Mouse (Mus musculus): ENCODE data around the gene Raet1e. TPM values are rescaled to one million over a fixed set of nuclear protein-coding genes. Genes with fewer than 3 reads are reported as not detected.
A peak's percentile ranks its signal among the peaks of the same experiment; 100 is the strongest.
"Not testable (repeated sequence)": the region's sequence is repeated elsewhere in the genome, so short reads cannot be mapped to it uniquely, and the experiment has no call there.

Raet1e gene
- polyA plus RNA-seq, 1 experiment from 2014 or later = 3.5 TPM

DNA sequence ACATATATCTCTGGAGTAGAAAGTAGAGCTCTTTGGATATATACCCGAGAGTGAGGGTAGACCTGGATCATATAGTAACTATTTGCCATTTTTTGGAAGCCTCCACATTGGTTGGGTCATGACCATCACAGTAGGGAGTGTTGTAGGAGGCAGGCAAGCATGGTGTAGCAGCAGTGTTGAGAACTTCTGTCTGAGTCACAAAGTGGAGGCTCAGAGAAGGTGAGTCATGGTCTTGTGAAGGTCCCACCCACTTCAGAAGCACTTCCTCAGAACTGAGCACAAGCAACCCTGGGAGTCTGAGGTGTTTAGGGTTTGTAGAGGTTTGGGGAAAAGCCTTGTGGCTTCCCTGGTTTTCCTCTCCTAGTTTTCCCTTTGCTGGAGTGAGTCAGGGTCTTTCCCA lies 199.0 kb downstream of the Raet1e start:
- not testable (repeated sequence) for H3K9me3 ChIP-seq; ATAC-seq (ENCODE audit: extremely low read depth, insufficient number of reproducible peaks, low FRiP score, low TSS enrichment); H3K27ac ChIP-seq (replicated peaks); H3K4me1 ChIP-seq; H3K4me3 ChIP-seq; H3K9ac ChIP-seq; H3K36me3 ChIP-seq; H3K27me3 ChIP-seq (replicated peaks); H3K4me2 ChIP-seq
- 64% methylated on average over 1 of the region's 1 CpGs for WGBS

DNA sequence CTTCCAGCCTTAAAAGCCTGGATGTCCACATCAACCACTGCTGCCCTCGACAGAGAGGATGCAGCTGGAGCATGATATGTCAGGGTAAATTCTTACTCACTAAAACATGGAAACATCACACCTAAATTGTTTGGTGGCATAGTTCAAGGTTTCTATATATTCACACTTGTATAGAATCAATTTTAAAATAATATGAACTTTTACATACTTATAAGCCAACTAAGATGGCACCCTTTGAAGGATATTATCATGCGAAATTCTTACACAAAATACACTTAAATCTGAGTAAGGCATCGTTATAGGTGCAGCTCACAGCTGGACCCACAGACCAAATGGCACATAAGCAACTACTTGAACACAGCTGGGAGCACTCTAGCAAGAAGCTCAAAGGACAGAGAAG lies 201.9 kb downstream of the Raet1e start, which contains the start of gene Raet1d:
TSS of gene Raet1d (plus strand) at position 301 of the 400 bp plus-strand sequence.
- H3K36me3 ChIP-seq; H3K9ac ChIP-seq; ATAC-seq (ENCODE audit: extremely low read depth, insufficient number of reproducible peaks, low FRiP score, low TSS enrichment); H3K27ac ChIP-seq (replicated peaks); H3K9me3 ChIP-seq; H3K27me3 ChIP-seq (replicated peaks); H3K4me1 ChIP-seq: not testable (repeated sequence)
- Histone ChIP-seq H3K4me3 (peak within 1 kb of the TSS; percentile 39), H3K4me2 (peak within 1 kb of the TSS; percentile 59)
- WGBS = 75% methylated on average over 3 of the region's 3 CpGs

DNA sequence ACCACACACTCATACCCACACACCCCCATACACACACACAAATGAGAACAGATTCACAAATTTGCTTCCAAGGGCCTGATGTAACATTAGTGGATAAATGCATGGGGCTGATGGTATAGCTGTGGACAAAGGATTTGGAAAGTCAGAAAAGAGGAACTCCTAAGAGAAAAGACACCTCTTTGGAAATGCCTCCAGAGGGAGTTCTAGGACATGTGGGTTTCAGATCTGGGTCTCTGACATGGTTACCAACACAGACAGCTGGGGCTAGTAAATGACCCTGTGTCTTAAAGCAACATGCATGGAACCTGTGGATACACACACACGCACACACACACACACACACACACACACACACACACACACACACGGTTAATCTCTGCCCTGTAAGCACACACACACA lies 202.6 kb downstream of the Raet1e start:
- 100% methylated on average over 1 of the region's 2 CpGs for WGBS
- H3K27ac ChIP-seq (replicated peaks); H3K4me2 ChIP-seq; H3K9ac ChIP-seq; H3K27me3 ChIP-seq (replicated peaks); ATAC-seq (ENCODE audit: extremely low read depth, insufficient number of reproducible peaks, low FRiP score, low TSS enrichment); H3K4me3 ChIP-seq; H3K4me1 ChIP-seq; H3K36me3 ChIP-seq; H3K9me3 ChIP-seq: not testable (repeated sequence)

DNA sequence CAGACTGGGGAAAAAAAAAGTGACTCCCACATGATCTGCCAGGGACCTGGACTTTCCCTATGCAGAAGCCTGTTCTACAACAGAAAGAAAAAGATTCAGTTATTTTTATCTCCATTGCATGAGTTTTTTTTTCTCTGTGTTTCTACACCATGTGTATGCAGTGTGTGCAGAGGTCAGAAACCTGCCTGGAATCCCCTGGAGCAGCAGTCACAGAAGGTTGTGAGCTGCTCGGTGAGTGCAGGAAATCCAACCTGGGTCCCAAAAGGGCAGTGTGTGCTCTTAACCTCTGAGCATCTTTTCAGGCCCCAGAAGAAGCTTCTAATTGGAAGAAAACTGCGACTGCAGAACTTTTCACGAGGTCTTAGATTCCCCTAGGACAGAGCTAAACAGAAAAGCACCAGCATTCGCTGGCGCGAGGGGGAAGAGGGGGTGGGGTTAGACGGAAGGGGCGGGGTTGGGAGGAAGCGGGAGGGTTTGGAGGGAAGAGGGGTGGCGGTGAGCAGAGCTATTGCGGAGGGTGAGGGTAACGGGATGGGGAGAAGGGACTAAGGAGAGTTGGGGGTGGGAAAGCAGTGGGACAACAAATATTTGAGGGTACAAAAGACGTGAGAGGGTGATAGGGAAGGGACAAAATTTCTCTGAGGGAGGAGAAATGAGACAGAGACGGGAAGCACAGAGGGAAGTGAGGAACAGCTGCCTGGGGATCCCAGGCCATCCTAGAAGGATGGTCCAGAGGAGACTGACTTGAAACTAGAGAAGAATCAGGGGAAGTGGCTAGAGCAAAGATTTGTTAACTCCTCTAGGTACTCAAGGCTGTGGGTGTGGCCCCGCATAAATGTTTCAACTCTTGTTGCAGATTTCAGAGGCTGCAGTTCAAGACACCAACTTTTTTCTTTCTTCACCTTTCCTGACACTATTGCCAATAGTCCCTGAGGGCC lies 203.3 kb downstream of the Raet1e start:
- ATAC-seq (ENCODE audit: extremely low read depth, insufficient number of reproducible peaks, low FRiP score, low TSS enrichment) = peak; percentile 61; the same call in 1 of the 2 replicates
- H3K9ac ChIP-seq; H3K9me3 ChIP-seq; H3K36me3 ChIP-seq; H3K27ac ChIP-seq (replicated peaks); H3K27me3 ChIP-seq (replicated peaks); H3K4me1 ChIP-seq: not testable (repeated sequence)
- peak overlapping the region; percentile 39 for H3K4me3 ChIP-seq
- peak overlapping the region; percentile 59 for H3K4me2 ChIP-seq
- 4% methylated on average over 8 of the region's 15 CpGs for WGBS

DNA sequence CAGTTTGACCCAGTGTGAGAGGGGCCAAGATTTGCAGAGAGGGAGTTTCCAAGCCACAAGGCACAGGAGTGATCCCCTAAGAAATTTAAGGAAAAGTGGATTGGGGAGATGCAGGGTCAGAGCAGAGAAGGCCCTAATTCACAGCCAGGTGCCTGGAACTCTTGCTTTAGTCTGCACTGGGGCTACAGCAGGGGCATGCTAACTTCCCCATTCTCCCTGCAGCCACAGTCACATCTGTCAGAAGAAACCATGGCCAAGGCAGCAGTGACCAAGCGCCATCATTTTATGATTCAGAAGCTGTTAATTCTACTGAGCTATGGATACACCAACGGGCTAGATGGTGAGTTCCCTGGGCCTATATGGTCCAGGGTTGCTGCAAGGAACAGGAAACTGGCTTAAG lies 204.1 kb downstream of the Raet1e start:
- WGBS = 85% methylated on average over 2 of the region's 2 CpGs
- H3K9ac ChIP-seq; H3K9me3 ChIP-seq; H3K4me2 ChIP-seq; H3K27ac ChIP-seq (replicated peaks); H3K4me1 ChIP-seq; H3K27me3 ChIP-seq (replicated peaks); H3K4me3 ChIP-seq; ATAC-seq (ENCODE audit: extremely low read depth, insufficient number of reproducible peaks, low FRiP score, low TSS enrichment); H3K36me3 ChIP-seq: not testable (repeated sequence)

DNA sequence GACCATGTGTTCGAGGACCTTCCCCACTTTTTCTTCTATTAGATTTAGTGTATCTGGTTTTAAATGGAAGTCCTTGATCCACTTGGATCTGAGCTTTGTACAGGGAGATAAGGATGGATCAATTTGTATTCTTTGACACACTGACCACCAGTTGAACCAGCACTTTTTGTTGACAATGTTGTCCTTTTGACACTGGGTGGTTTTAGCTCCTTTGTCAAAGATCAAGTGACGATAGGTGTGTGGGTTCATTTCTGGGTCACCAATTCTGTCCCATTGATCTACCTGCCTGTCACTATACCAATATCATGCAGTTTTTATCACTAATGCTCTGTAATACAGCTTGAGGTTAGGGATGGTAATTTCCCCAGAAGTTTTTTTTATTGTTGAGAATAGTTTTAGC lies 206.5 kb downstream of the Raet1e start:
- H3K27me3 ChIP-seq (replicated peaks); ATAC-seq (ENCODE audit: extremely low read depth, insufficient number of reproducible peaks, low FRiP score, low TSS enrichment); H3K9ac ChIP-seq; H3K4me1 ChIP-seq; H3K27ac ChIP-seq (replicated peaks); H3K4me2 ChIP-seq; H3K4me3 ChIP-seq; H3K9me3 ChIP-seq; H3K36me3 ChIP-seq: not testable (repeated sequence)
- WGBS = 65% methylated on average over 2 of the region's 2 CpGs

DNA sequence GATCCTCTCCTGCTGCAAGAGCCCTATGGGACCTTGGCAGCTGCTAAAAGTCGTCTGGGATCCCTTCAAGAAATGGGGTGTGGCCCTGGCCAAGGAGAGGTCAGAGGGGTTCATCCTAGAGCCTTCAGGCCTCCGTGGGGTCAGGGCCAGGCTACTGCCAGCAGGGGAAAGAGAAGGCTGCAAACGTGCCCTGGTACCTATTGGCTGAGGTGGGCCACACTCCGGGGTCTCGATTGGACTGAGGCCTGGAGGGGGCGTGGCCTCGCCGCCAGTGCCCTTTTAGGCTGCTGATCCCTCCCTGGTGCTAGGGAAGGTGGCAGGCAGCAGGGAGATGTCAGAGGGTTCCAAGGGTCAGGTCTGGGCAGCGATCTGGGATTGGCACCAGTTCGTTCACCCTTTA lies 222.9 kb downstream of the Raet1e start:
- H3K4me1 ChIP-seq; H3K9me3 ChIP-seq; H3K9ac ChIP-seq; H3K27me3 ChIP-seq (replicated peaks); H3K27ac ChIP-seq (replicated peaks); ATAC-seq (ENCODE audit: extremely low read depth, insufficient number of reproducible peaks, low FRiP score, low TSS enrichment); H3K4me3 ChIP-seq; H3K36me3 ChIP-seq: not testable (repeated sequence)
- peak overlapping the region; percentile 43 for H3K4me2 ChIP-seq
- 9% methylated on average over 6 of the region's 10 CpGs for WGBS

DNA sequence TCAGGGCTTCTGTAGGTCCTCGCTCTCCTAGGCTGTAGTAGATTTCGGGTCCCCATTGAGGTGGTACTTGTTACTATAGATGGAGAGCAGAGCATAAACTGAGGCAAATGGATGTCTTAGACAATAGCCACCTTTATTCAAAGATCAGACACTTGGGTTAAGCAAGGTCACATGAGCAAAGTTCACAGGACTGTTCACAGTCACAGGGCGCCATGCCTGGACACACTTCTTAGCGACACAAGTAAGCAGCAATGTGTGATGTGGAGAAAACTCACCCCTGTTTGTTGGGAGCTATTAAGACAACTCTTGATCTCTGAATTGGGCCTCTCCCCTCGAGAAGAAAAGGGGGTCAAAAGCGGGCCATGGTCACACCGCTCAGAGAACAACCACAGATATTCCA lies 231.8 kb downstream of the Raet1e start:
- H3K27ac ChIP-seq (replicated peaks); H3K27me3 ChIP-seq (replicated peaks); ATAC-seq (ENCODE audit: extremely low read depth, insufficient number of reproducible peaks, low FRiP score, low TSS enrichment); H3K9ac ChIP-seq; H3K4me2 ChIP-seq; H3K36me3 ChIP-seq; H3K9me3 ChIP-seq; H3K4me3 ChIP-seq; H3K4me1 ChIP-seq: not testable (repeated sequence)
- WGBS = 85% methylated on average over 7 of the region's 7 CpGs

DNA sequence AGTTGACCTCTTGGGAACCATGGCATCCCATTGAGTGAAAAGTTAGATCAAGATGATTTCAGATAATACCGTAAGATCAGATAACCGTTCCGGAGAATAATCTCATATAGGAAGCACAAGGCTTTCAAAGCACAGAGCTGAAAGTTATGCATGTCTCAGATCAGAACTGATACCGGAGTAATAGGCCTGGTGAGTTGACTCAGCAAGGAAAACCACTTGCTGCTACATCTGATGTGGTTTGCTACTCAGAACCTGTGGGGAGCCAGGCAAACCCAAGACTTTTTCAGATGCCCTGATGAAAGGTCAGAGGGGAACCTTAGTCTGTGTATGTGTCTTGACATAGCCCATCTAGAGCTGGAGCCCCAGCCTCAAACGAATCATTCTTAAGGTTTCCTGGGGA lies 233.2 kb downstream of the Raet1e start:
- H3K4me1 ChIP-seq; H3K4me3 ChIP-seq; H3K9me3 ChIP-seq; ATAC-seq (ENCODE audit: extremely low read depth, insufficient number of reproducible peaks, low FRiP score, low TSS enrichment); H3K36me3 ChIP-seq; H3K27ac ChIP-seq (replicated peaks); H3K4me2 ChIP-seq; H3K27me3 ChIP-seq (replicated peaks); H3K9ac ChIP-seq: not testable (repeated sequence)
- WGBS = 79% methylated on average over 3 of the region's 5 CpGs

DNA sequence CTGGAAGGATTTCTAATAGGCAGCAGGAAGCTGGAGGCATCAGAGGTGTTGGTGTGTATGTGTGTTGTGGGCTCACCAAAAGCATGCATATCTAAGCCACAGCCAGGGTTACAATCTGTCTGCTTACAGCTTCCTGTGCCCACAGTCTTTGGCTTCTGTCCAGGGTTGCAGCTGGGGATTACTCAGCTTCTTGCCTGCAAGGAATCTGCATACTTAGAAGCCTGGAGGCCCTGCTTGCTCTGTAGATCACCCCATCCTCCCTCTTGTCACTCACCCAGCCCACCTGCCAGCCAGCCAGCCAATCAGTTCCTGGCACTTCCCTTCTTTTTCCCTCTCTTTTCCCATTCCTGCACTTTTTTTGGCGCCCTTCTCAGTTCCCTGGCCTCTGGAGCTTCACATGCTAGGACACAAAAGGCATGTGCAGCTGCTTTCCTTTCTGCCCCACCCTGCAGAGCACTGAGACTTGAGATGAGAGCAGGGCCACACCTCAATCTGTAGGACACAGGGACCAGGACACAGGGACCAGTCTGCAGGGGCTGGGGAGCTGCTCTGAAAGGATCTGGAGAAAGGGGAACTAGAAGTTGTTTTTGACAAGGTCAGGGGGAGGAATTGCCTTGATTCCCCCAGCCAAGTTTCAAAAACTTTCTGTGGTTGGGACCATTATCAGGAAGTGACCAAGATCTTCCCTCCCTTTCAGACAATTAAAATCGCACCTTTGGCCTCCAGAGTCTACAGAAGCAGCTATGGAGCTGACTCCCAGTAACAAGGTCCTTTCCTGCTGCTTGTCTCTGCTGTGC lies 234.9 kb downstream of the Raet1e start:
- not testable (repeated sequence) for H3K4me1 ChIP-seq; H3K4me2 ChIP-seq; H3K9me3 ChIP-seq; H3K4me3 ChIP-seq; H3K9ac ChIP-seq; ATAC-seq (ENCODE audit: extremely low read depth, insufficient number of reproducible peaks, low FRiP score, low TSS enrichment); H3K27me3 ChIP-seq (replicated peaks); H3K36me3 ChIP-seq; H3K27ac ChIP-seq (replicated peaks)
- no CpG with 5 or more reads among the region's 2 CpGs for WGBS

DNA sequence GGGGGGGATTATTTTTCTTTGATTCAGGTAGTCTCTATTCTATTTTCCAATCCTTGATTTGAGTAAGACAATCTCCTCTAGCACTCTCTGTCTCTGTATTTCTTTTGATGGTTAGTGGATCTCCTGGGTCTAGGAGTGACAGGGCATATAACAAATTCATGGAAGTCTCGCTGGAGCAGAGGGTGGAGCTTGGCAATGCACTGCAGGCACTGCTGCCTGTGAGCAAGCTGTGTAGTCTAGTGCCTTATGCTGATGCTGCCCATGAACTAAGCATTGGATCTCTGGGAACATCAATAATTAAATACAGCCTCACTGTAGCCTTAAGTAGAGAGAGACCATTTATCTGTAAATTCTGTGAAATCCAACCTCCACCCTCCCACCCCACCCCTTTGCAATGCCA lies 238.3 kb downstream of the Raet1e start:
- ATAC-seq (ENCODE audit: extremely low read depth, insufficient number of reproducible peaks, low FRiP score, low TSS enrichment); H3K4me1 ChIP-seq; H3K27ac ChIP-seq (replicated peaks); H3K9me3 ChIP-seq; H3K4me2 ChIP-seq; H3K4me3 ChIP-seq; H3K36me3 ChIP-seq; H3K27me3 ChIP-seq (replicated peaks); H3K9ac ChIP-seq: not testable (repeated sequence)
- WGBS = 29% methylated on average over 1 of the region's 1 CpGs

All from heart, embryonic 13.5 days (tissue).